Mouse (Mus musculus): ENCODE results near the gene Baat.

GRCm38 (mm10) chr4:49519476-49519875, 13.1 kb upstream of the Baat start:
- TF ChIP-seq CTCF (IDR thresholded peaks at IDR 0.05; ENCODE audit: control insufficient read depth, insufficient read depth, insufficient replicate concordance, low read depth, low read length) (no peak), POLR2A (IDR thresholded peaks at IDR 0.05; ENCODE audit: control insufficient read depth, low read depth, low read length) (no peak)
